Mouse (Mus musculus) layer of hippocampus, postnatal 10 days (tissue): Measurements from ENCODE around the gene Uqcrh. TPM values are rescaled to one million over a fixed set of nuclear protein-coding genes. Genes with fewer than 3 reads are reported as not detected.

ENCODE experiments used
- DNase-seq, 2 experiments: peaks; one replicate each; pipeline ENCODE4 v3.0.0; 2021; ENCODE audit warnings: low spot score in 2 of 2
- total RNA-seq, 2 experiments: library from RNA; stranded (reverse); gene quantifications; 2 replicates each; pipeline ENCODE4 v1.2.3; 2021

Gene Uqcrh
- total RNA-seq, 2 experiments from 2014 or later, result 402 to 460 TPM

DNA sequence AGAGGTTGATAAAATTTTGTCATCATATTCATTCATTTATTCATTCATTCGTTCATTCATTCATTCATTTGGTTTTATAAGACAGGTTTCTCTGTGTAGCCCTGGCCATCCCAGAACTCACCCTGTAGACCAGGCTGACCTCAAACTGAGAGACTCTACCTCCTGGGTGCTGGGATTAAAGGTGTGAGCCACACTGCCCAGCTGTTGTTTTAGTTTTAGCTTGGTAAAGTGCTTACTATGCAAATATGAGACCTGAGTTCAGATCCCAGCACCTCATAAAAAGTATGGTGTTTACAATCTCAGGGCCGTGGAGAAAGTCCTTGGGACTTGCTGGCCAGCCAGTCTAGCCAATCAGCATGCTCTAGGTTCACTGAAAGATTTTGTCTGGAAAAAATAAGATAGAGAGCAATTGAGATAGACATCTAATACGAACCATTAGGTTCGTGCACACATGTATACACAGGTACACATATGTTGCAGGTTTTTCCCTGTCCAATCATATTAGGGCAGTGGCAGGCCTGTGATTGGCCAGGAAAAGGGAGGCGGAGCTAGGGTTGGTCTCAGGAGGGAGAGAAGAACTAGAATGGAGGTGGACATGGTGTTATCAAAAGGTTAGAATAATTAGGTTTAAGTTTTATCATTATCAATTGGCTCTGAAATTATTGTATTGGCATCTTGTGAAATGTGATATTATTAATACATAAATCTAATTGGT is 15.7 kb downstream of the Uqcrh start:
- DNase-seq, result no peak

GRCm38 (mm10) chr4:116057559-116057958 is 17.3 kb downstream of the Uqcrh start:
- no peak for DNase-seq

- DNase-seq, result peak; percentile 81 to 85
Measured at GRCm38 (mm10) chr4:116053399-116053961, 21.4 kb downstream of the Uqcrh start, which contains the start of gene Nsun4. Gene Nsun4 (minus strand): TSS chr4:116053876.

GRCm38 (mm10) chr4:116052526-116053293 is 22.2 kb downstream of the Uqcrh start:
- DNase-seq, result peak; percentile 22 to 37

GRCm38 (mm10) chr4:116049211-116049610 is 25.7 kb downstream of the Uqcrh start:
- DNase-seq, result no peak

GRCm38 (mm10) chr4:116048130-116048920 is 26.5 kb downstream of the Uqcrh start:
- DNase-seq, result no peak

DNA sequence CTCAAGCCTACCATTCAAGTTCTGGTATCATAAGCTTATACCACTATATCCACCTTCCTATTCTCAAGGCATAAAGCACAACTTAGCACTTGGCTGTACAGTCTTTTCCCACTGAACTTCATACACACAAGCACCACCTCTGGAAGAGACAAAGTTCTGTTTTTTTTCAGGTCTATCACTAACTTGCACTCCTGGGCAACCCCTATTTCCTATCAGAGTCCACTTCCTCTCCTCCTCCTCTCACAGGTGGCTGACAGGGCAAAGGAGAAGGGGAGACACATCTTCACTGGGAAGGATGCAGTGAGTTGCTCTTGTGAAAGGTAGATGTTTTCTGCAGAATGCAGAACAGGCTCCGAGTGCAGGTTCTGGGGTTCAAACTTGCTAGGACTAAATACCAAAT is 27.2 kb downstream of the Uqcrh start:
- DNase-seq, result no peak

GRCm38 (mm10) chr4:116046604-116047003 is 28.3 kb downstream of the Uqcrh start:
- no peak for DNase-seq

DNA sequence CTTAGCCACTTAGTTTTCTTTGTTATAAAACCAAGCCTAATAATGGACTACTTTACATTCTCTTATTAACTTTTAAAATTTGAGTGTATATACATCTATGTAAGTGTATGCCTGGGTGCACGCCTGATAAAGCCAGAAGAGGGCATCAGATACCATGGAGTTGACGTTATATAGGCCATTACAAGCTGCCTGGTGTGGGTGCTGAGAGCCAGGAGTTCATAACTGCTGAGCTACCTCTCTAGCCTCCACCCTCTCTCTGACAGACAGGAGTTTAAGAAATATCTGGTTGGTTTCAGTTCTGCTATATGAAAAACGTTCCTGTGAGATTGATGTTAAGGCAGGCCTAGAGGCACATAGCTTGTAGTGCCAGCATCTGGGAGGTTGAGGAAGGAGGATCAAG is 32.7 kb downstream of the Uqcrh start:
- DNase-seq, result no peak

GRCm38 (mm10) chr4:116040466-116040865 is 34.4 kb downstream of the Uqcrh start:
- DNase-seq, result no peak

DNA sequence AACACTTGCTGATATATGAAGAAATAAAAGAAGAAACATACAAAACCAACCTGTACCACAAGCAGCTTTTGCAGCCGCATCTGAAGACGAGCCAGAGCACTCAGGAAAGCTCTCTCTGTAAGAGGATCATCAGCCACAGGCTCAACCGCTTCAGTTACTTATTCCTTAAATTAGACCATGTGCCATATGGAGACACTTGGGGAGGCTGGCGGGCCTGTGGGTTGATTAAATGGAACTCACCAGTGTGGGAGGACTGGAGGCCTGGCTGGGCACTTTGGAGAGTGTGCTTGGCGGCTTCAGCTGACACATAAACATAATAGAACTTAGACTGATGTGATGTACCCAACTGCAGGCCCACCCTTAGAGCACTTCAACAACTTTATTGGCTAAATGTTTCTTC is 41.5 kb downstream of the Uqcrh start:
- DNase-seq, result no peak

DNA sequence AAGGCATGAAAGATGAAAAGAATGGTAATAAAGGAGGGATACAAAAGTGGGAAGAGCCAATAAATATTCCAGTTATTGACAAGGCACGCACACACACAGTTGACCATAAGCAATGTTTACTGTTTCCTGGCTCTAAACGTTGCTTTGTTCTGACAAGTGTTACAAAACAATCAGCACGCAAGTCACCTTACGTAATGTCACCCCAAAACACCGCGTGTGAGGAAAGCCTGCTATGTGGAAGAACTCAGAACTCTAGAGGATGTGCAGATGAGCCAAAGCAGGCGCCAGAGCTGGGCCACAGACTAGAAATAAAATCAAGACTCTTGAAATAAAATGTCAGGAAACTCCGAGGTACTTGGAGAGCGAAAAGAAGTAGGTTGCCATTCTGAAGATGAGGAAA is 42.0 kb downstream of the Uqcrh start:
- no peak for DNase-seq

DNA sequence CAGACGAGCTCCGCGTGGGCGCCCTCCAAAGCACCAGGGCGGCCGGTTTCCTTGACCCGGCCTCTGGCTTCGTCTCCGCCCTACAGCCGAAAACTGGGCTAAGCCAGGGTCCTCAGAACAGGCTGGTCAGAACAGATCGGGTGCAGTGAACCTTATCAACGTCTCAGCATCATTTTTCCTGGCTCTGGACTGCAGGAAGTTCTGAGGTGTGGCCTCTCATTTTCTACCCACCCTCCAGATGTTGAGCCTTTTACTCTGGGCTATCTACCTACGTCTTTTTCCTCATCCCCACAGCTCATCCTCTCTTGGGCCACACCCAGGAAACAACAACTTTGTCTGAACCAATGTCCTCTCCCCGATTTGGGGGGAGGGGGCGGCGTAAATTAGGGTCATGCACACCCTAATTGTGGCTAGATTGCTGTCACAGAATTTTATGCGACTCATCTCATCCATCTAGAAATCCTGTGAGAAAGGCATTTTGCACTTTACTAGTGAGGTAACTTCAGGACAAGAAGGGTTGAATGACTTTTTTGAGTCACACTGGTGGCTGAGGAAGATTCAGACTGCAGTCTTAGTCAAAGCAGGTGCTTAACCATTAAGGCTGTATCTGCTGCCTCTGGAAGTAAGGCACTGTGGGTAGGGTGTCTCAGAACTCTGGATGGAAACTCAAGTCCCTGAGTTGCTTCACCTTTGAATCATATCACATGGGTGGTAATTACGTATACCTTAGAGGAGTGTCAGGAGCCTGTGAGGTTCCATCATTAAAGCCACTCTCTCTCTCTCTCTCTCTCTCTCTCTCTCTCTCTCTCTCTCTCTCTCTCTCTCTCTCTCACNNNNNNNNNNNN is 56.7 kb downstream of the Uqcrh start, which contains the start of gene Faah:
Gene Faah, minus strand, starts transcription at position 25 of the 845 bp plus-strand sequence.
- no peak for DNase-seq

DNA sequence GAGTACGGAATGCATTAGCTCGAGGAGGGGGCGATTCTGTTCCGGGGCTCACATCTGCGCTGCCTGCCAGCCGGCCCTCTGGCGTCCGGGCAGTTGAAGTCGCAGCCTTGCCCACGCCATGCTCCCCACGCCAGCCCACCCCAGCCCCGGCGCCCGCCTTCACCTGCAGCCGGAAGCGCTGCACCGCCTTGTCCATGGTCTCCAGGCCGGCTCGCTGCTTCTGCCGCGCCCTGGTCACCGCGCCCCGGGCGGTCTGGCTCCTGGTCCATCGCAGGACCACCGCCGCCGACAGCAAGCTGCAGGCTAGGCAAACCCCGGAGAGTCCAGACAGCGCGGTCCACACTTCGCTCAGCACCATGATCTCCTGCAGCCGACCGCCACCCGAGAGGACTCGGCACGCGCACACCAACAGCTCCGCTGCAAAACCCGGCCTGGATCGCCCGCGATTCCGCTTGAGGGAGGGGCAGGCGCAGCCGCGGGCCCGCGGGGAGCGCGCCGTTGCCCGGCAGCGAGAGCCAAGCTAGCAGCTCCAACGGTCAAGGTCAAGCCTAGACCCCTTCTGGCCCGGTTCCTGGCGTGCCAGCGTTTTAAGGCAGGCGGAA is 57.5 kb downstream of the Uqcrh start:
- peak; percentile 78 to 81 for DNase-seq

Other genes with a start within 250 kb of the Uqcrh start
- 1 to 10 TPM; 4.5 to 4.6 TPM for gene Mob3c, start 247.0 kb downstream of the Uqcrh start, total RNA-seq
- 10 to 100 TPM; 40.8 to 43.3 TPM for gene Mknk1, start 235.9 kb downstream of the Uqcrh start, total RNA-seq
- gene Kncn, start 190.7 kb downstream of the Uqcrh start, total RNA-seq, result under 1 TPM in 1 of 2 experiments, not detected in 1; 0.25 TPM
- not detected for gene 6430628N08Rik, start 184.4 kb downstream of the Uqcrh start, total RNA-seq
- gene Dmbx1, start 135.1 kb downstream of the Uqcrh start, total RNA-seq, result under 1 TPM; 0.18 to 0.34 TPM
- gene Faah, start 57.1 kb downstream of the Uqcrh start, total RNA-seq, result 100 to 1,000 TPM in 1 of 2 experiments, 10 to 100 TPM in 1; 86.6 to 108 TPM
- gene Nsun4, start 21.2 kb downstream of the Uqcrh start, total RNA-seq, result 1 to 10 TPM; 8.1 to 8.2 TPM
- 10 to 100 TPM; 51.9 to 52.8 TPM for gene Lrrc41, start 198 bp upstream of the Uqcrh start, total RNA-seq
- 1 to 10 TPM; 1.6 to 2.1 TPM for gene Rad54l, start 48.6 kb upstream of the Uqcrh start, total RNA-seq
- gene Pomgnt1, start 48.8 kb upstream of the Uqcrh start, total RNA-seq, result 10 to 100 TPM; 72.8 to 76.9 TPM
- gene Lurap1, start 76.3 kb upstream of the Uqcrh start, total RNA-seq, result 10 to 100 TPM; 23.5 to 29.6 TPM
- gene Tspan1, start 92.5 kb upstream of the Uqcrh start, total RNA-seq, result under 1 TPM in 1 of 2 experiments, not detected in 1; 0.27 TPM
- gene 1700042G07Rik, start 98.3 kb upstream of the Uqcrh start, total RNA-seq, result not detected
- gene Gm49337, start 98.3 kb upstream of the Uqcrh start, total RNA-seq, result not detected
- gene Pik3r3, start 146.5 kb upstream of the Uqcrh start, total RNA-seq, result 10 to 100 TPM; 38.3 to 47.1 TPM